Mouse (Mus musculus): ENCODE measurements around the gene Timm13.

- TF ChIP-seq CTCF (conservative IDR thresholded peaks at IDR 0.05; ENCODE audit: insufficient read depth, insufficient read length, low read depth, low read length) (0 out of 2 replicates have a peak, but pooled peaks have one; percentile 10), POLR2A (IDR thresholded peaks at IDR 0.05; ENCODE audit: low read depth, low read length) (no peak)
These were observed 19.9 kb downstream of the Timm13 start for GRCm38 (mm10) chr10:80880901-80881300.

All from kidney, adult 2 months (tissue).